Mouse (Mus musculus) heart, postnatal 25 days (tissue): ENCODE measurements at regions not wholly inside any gene's neighbourhood (a gene's known extent, or its start where the extent isn't known, plus 50 kb on each side); places are given as distances from the start of the nearest gene placed in this dataset.
A peak's percentile ranks its signal among the peaks of the same experiment; 100 is the strongest.

Source experiments
- DNase-seq: peaks from one replicate; pipeline ENCODE4 v3.0.0; 2022; ENCODE audit warnings: low spot score
- intact Hi-C: fragments of 180-260 bp; cut with DNase I; formaldehyde crosslinking; loops from one replicate; pipeline ENCODE4 v1.15.1; 2025

DNA sequence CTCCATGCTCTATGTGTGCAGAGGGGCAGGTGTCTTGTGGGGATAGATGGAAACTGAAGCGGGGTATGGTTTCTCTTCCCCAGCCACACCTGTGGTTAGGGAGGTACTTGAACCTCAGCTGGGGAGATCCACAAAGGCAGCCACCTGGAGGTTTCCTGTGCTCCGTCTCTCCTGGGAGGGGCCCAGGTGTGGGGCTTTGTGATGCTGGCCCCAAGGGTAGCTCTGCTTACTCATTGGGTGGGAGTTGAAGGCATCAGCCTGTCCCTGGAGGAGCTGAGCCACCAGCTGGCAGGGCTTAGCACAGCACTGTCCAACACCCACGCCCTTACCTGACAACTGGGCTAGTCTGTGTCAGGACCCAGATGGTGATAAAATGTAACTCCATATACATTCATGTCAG is 81.4 kb downstream of the Lhx2 start:
- intact Hi-C loops, result no loop called here
- DNase-seq, result no peak

DNA sequence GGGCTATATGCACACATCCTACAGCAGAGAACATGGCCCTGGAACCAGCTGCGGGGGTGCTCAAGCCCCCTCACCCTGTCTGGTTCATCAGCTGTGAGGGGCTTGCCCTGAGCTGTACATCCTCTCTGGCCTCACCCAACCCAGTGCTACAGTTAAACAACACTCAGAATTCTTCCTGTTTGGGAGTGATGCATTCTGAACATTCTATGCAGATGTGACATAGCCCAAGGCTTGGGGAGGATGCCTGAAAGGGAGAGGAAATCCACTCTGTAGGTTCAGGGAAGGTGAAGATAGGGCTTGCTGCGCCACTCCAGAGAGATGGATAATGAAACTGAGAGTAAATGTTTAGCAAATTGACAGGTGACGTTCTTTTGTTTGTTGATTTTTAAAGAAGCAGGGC is 83.3 kb downstream of the Lhx2 start:
- intact Hi-C loops, result no loop called here
- no peak for DNase-seq

DNA sequence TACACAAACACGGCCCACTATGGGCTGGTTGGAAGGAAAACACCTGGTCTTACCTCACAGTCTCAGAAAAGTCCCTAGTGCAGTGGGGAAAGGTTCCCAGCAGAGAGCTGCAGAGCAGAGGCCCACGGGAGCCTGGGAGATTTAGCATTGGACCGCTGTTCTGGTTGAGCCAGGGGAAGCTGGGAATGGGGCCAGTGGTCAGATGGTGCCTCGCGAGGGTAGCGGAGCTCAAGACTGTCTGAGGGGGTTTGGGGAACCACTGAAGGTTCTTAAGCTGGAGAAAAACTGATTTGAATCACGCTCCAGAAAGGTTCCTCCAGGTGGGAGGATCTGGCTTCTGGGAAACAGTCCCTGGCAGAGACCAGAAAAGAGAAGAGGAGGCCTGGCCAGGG is 84.8 kb downstream of the Lhx2 start:
- no peak for DNase-seq
- intact Hi-C loops, result no loop called here

DNA sequence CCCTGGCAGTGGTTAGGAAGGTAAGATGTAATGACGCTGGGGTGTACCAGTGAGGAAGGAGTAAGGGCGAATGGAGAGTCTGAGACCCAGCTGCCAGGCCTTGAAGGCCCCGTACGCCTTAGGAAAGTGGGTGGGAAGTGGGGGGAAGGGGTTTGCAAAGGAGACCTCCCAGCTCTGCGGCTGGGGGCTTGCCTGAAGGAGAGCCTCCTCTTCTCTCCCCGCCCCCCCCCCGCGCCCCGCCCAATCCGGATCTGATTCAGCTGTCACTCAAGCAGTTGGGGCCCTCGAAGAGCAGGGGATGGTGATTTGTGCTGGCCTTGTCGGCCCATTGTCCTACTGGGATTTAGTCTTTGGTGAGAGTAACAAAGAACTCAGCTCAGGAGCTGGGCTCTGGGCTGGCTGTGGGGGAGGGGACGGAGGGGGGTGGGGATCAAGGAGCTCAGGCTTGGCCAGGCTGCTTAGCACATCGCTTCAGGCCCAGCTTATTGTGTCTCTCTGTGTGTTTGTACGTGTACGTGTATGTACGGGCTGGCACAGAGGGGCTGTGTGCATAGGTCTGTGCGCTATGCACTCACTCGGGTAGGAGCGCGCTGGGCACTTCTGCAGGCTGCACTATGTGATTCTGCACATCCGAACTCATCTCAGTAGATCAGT is 85.3 kb downstream of the Lhx2 start:
- DNase-seq, result no peak
- intact Hi-C loops, result no loop called here

DNA sequence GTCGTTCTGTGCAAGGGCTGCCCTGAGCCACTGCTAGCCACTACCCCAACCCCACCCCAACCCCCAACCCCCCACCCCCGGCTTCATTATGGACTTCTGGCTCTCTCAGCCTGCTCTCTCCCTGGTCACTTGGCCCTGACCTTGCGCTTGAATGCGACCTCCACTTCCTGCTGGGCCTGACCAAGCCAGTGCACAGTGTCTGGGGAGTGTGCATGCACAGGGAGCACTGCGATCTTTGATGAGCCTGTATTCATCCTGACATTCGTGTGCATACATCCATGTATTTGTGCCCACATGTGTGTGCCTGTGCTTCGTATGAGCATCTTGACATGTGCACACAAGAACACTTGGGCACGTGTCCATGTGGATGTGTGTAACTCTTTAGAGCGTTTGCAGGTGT is 85.9 kb downstream of the Lhx2 start:
- intact Hi-C loops, result no loop called here
- no peak for DNase-seq

DNA sequence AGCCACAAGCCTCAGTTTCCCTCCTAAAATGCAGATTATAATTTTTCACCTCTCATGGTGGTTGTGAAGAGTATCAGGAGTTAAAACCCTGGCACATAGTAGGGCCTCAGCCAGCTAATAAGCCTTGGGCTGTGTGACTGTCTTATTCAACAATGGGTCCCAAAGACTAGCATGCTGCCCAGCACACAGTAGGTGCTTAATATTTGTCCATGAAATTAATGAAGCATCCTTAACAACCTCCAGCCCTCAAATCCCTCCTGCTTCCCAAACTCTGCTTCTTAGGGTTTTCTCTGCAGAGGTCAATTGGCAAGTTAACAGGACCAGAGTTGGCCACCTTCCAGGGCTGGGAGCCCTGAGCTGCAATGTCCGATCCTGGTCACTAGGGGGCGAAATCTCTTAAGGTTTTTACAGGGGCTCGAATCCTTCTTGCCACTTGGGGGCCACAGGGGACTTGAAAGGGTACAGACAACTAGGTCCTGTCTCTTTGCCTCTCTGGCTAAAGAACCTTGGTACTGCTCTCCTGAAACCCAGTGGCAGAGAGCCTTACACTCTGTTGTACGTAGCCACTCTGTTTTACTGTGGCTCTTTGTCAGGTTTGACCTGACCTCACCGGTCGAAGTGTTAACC is 81.6 kb upstream of the Nek6 start:
- DNase-seq, result peak; percentile 44
- intact Hi-C loops, result loop anchor here (1.0 to 5.0 kb wide), 3 partner anchors 162 to 307 kb away; no protein-coding TSS in a partner anchor

DNA sequence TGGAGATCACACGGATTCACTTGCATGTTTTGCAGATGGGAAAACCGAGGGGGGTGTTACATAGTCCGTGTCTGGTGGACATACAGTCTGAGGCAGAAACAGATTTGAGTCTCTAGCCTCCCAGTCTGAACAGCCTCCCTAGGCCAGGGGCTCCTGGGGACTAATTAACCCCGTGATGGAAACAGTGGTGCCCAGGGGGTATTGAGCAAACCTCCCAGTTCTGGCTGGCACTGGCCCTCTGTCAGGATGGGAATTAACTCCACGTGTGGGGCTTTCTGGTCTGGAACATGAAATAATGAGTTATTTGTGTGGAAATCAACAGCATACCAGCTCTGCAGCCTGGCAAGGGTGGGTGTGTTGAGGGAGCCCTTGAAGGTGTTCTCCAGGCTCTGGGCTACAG is 79.9 kb upstream of the Nek6 start:
- DNase-seq, result no peak
- intact Hi-C loops, result loop anchor here (5.0 kb wide), 1 partner anchor 306 kb away; no protein-coding TSS in a partner anchor

DNA sequence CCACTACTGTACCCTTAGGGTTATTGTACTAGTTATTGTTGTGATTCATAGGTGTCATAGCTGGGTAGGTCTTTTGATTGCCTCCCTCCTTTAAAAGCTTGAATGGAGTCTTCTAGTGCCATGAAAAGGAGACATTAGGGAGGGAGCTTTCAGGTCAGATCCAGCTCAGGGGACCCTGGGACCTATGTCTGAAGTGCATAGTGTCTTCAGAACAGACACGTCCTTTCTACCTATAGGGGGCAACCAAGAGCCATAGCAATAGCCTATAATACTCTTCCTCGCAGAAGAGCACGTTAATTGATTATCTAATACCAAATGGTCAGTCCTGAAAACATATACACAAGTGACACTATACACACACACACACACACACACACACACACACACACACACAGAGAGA is 77.7 kb upstream of the Nek6 start:
- intact Hi-C loops, result loop anchor here (5.0 kb wide), 1 partner anchor 304 kb away; no protein-coding TSS in a partner anchor

DNA sequence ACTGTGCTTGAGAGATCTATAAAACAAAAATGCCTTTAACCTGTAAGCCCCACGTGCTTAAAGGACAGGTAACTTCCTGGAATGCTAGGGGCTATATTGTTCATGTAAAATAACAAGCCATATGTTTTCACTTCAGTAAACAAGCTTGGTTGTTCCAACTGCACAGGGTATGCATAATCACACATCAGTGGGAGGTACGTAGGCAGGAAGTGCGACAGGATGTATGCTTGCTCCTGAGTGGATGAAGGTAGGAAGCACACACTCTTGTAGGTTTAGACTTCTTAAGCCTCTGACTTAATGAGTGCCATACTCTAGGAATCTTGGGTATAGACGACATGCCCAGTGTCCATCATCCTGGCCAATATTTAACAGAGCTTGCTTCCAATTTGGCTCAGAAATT is 74.7 kb upstream of the Nek6 start:
- intact Hi-C loops, result no loop called here
- DNase-seq, result no peak

More for the DNA sequence above, 77.7 kb upstream of the Nek6 start:
- no peak for DNase-seq

DNA sequence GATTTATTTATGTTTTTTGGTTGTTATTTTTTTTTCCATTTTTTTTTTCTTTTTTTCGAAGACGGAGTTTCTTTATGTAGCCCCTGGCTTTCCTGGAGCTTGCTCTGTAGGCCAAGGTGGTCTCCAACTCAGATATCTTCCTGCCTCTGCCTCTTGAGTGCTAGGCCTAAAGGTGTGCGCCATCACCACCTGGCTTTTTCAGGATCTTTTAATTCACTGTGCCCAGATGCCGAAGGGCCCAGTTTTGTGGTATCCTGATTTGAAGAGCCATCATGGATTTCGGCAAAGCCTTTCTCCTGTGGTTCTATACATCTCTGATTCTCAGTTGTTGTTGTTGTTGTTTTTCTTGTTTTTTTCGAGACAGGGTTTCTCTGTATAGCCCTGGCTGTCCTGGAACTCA is 72.3 kb upstream of the Nek6 start:
- no peak for DNase-seq
- intact Hi-C loops, result no loop called here

DNA sequence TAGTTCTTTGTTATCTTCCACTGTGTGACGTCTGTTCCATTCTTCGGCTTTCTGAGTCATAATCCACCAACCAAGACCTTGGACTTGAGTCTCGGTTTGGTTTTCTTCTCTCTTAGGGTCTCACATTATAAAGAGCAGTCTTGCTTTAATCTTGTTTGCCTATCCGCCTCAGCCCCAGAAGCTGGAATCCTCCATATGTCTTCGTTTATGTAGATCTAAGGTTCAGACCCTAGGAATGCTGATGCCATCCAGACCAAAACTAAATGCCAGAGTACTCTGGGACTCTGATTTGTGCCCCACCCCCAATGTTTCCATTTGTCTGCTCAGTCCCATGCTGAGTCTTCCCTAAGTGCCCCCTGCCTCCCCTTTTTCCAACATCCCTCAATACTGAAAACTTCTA is 71.5 kb upstream of the Nek6 start:
- no peak for DNase-seq
- intact Hi-C loops, result no loop called here

DNA sequence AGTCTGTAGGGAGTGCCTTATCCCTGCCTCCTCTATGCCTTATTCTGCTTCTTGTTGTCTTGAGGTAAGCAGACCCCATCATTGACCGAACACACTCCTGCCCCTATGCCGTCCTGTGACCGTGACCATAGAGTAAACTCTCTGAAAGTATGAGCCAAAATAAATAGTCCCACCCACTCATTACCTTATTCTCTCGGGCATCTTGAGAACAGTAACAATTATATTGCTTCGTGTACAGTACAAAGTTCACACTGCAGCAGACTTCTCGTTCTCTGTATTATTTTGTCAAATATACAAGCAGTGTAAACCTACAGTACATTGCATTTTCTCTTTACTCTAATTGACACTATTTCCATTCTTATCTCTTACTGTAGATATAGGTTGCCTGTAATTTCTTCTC is 62.4 kb upstream of the Nek6 start:
- intact Hi-C loops, result no loop called here
- DNase-seq, result no peak

DNA sequence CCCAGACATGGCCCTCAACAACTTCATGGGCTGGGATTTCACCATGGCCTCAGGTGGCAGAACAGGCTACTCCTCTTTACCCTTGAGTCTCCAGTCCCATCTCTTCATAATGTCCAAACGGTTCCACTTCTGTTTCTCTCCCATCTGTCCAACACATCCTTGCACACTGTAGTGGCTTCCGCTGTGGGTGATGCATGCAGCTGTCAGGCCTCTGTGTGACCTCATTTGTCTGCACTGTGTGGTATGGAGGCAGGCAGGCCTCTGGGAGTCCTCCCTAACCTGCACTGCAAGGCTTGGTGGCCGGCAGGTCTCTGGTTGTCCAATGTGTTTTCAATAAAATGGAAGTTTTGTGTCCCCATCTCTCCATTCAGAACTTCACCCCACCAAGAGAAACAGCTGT is 54.9 kb upstream of the Nek6 start:
- DNase-seq, result no peak
- intact Hi-C loops, result no loop called here

DNA sequence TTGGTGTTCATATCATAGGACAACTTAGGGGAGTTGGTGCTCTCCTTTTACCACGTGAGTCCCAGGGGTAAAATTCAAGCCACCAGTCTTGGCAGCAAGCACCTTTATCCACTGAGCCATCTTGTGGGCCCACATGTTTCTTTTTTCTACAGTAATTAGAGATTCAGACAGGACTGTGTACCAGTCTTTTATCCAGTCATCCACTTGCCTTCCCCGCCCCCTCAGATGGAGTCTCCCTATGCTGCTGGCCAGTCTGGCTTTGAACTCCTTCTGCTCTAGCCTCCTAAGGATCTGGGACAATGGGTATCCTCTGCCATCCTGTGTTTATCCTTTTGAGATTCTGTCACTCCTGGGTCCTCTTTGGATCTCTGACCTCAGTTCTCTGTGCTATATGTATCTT is 51.1 kb upstream of the Nek6 start:
- intact Hi-C loops, result no loop called here
- no peak for DNase-seq

DNA sequence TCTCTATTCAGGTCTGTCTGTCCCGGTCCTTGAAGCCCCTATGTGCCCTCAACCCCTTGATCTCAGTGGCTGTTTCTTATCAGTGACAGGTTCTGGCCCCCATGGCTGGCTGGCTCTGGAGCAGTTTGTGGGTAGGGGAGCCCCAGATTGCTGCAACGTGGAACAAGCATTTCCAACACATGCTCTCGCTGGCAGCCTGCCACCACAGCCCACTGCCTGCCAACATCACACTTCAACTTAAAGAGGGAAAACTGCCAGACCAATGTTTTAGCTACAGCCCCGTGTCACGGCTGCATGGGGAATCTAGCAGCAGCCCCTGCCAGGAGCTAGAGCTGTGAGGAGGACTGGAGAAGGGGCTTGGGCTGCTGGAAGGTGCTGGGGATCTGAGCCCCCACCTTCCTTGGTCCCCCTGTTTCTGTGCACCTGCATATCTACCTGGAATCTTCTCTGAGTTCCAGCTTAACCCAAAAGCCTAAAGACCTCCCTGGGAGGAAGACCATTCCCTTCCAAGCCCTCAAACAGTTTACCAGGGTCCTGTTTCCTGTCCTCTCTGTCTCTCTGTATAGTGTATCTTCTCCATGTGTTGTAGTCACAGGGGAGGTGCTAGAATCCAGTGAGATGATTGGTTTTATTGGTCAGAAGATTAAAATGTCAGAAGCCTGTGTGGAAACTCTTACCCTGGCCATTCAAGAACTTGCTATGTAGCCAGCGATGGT is 50.5 kb upstream of the Nek6 start:
- DNase-seq, result no peak
- intact Hi-C loops, result no loop called here
